Mouse (Mus musculus) layer of hippocampus, adult 18-20 months (tissue): Measurements from ENCODE around the gene Bcan. TPM values are rescaled to one million over a fixed set of nuclear protein-coding genes. Genes with fewer than 3 reads are reported as not detected.

Source experiments
- DNase-seq, 2 experiments: peaks; one replicate each; pipeline ENCODE4 v3.0.0; 2022; ENCODE audit warnings: low spot score in 2 of 2
- long read RNA-seq: library from polyadenylated mRNA; stranded (forward); transcript quantifications from one replicate; pipeline ENCODE4 v2.0.0, GENCODE M21; 2021
- total RNA-seq, 2 experiments: library from RNA; stranded (reverse); gene quantifications; 2 replicates each; pipeline ENCODE4 v1.2.3; 2021

Gene Bcan
- 100 to 1,000 TPM; 281 to 298 TPM for total RNA-seq
- long read RNA-seq, transcript Bcan-201 (14 exons, 3,141 nt): major isoform, 284 of 457 reads
- long read RNA-seq, partial matches to known transcripts: 101 of 457 reads
- long read RNA-seq, other reads (novel, unspliced or antisense): 70 of 457 reads

- DNase-seq: peak in 1 of 2 experiments; percentile 67
These were observed at the start of gene Bcan for GRCm38 (mm10) chr3:88000181-88000580. Bcan (minus strand) TSS chr3:88000230.

GRCm38 (mm10) chr3:88049532-88049931, 49.5 kb upstream of the Bcan start:
- no peak for DNase-seq

DNA sequence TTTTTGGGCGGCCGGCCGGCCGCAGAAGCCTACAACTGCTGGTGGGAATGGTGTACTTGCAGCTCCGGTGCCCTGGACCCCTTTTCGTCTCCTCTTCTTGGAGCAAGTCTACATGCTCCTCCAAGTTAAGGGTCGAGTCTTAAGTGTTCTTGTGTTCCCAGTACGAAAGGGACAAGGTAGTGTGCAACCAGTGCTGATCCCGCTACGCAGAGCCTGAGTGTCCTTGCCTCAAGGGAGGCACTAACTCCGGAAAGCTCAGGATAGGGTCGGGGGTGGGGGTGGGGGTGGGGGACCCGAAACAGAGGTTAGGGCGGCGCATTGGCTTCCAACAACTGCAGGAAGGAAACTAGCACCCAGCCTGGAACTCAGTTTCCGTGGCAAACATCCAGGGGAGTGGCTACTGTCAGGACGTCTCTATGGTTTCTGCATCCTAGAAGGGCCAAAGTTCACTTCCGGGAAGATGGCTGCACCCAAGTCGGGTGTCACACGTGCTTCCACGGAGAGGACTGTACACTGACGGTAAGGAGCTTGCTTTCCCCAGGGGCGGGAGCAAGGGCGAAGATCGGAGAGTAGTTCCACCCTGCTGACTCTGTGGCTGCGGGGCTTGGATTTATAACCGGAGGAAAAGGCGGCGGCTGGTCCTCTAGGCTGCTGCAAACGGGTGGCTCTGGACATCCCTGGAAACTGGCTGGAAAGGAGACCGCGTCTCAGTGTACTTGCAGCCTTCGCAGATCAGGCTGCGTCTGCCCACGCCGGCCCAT, 42.8 kb upstream of the Bcan start, which contains the start of gene Gpatch4:
Gene Gpatch4, plus strand, starts transcription at position 448 of the 761 bp plus-strand sequence.
- peak; percentile 74 to 96 for DNase-seq

DNA sequence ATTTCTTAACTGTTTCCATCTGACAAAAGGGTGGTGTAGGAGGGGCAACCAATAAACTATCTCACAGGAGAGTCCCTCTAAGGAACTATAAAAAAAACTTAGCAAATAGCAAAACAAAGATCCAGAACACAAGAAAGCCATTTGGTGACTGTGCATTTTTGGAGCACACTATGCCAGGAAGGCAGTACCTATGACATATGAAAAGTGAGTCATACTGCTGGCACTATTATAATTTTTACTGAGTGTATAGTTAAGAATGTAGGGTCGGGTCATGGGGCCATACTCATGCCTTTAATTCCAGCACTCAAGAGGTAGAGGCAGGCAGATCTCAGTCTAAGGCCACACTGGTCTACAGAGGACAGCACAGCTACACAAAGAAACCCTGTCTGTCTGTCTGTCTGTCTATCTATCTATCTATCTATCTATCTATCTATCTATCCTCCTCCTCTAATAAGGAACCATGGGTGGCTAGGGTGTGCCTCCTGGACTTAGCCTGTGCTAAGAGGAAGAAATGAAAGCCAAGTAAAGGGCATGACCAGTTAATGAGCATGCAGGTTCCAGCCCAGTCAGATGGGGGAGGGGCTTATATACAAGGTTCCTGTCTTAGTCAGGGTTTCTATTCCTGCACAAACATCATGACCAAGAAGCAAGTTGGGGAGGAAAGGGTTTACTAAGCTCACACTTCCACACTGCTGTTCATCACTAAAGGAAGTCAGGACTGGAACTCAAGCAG, 35.7 kb upstream of the Bcan start:
- DNase-seq: no peak

DNA sequence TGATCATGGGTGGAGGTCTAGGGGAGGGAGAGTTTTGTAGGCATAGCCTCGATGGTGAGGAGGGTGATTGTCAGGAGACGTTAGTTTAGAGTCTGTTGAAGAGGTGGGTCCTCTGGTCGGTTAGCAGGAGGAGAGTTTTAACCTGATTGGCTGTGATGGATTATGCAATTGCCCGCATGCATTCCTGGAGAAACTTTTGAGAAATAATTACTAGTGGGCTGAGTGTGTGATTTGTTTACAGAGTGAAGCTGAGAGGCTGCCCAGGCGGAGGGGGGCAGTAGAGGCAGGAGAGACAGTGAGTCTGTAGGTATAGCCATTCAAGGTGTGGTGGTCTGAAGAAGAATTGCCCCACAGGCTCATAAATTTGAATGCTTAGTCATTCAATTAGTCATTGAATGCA, 33.5 kb upstream of the Bcan start:
- no peak for DNase-seq

GRCm38 (mm10) chr3:88030608-88031395, 30.8 kb upstream of the Bcan start:
- DNase-seq: peak; percentile 22 to 78

GRCm38 (mm10) chr3:88027434-88028186, 27.6 kb upstream of the Bcan start, which contains the start of gene Hapln2:
Hapln2 (minus strand) TSS chr3:88027583.
- DNase-seq: peak in 1 of 2 experiments; percentile 33

- no peak for DNase-seq
These were observed 26.8 kb upstream of the Bcan start for GRCm38 (mm10) chr3:88026823-88027222.

GRCm38 (mm10) chr3:88023192-88024074, 23.4 kb upstream of the Bcan start:
- no peak for DNase-seq

DNA sequence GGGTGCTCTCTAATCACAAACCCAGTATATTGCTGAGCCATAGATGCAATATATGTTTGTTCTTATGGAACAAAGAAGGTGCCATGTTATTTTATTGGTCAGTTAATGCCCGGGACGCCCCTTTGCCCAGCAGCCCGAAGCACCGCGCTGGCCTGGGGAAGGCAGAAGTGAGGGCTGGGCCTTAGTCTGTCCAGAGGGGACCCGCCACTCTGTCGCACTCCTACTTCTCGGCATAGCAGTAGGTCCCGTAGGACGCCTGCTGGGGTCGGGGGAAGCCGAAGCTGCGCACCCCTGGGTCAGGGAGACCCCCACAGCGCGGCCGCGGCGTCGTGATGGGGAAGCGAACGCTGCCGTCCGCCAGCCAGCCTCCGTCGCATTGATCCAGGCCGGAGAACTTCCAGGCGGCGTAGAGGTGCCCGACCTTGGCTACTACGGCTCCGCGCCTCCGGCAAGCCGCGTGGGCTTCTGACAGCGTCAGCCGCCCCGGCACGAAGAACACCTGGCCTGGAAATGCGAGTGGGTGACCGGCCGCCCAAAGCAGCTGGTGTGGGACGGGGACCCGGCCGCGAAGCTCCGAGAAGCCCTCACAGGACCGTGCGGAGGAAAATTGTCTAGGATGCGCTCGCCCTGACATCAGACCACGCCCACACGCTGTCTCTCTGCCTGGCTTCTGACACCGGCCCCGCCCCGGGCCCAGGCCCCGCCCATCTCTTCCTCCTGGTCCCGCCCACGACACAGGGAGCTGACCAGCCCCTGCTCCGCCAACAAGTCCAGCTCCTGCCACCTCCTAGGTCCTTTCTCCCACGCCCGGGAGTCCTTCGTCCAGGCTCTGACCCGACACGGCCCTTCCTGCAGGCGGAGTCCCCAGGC, 22.5 kb upstream of the Bcan start:
- DNase-seq: peak; percentile 70 to 89

- DNase-seq: no peak
These were observed 10.7 kb upstream of the Bcan start for GRCm38 (mm10) chr3:88010634-88011265.

GRCm38 (mm10) chr3:88005822-88006786, 6.1 kb upstream of the Bcan start:
- no peak for DNase-seq

DNA sequence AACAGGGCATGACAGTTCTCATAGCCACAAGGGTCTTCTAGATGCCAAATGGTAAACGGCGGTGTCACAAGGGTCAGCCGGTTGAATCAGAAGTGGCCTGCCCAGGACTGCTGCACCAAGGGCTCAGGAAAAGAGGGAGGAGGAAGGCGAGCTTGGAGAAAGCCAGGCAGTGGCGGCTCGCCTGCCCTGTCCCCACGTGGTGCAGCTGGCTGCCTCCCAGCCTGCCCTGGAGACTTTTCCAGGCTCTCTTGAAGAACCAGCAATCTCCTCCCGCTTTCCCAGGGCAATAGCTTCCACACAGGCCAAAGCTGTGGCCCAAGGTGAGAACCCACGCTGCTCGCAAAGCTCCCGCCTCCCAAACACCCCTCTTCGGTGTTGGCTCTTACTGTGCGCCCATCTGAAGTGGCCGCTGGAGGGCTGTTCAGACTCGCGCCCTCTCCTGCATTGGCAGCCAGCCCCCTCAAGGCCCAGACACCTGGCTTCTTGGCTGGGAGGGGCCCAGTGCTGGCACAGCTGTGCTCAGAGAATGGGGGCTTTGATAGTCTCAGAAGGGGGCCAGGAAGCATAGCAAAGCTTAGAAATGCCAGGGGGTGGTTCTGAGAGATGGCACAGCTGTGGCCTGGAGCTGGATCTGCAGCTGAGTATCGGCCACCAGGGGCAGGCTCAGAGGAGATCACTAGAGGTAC, 2.4 kb upstream of the Bcan start:
- DNase-seq: no peak

GRCm38 (mm10) chr3:88000816-88001595, 976 bp upstream of the Bcan start:
- DNase-seq: peak in 1 of 2 experiments; percentile 58

GRCm38 (mm10) chr3:87999243-87999895, 661 bp downstream of the Bcan start:
- DNase-seq: no peak
